Mouse (Mus musculus): ENCODE measurements around the gene Arl5c.

Arl5c gene

DNA sequence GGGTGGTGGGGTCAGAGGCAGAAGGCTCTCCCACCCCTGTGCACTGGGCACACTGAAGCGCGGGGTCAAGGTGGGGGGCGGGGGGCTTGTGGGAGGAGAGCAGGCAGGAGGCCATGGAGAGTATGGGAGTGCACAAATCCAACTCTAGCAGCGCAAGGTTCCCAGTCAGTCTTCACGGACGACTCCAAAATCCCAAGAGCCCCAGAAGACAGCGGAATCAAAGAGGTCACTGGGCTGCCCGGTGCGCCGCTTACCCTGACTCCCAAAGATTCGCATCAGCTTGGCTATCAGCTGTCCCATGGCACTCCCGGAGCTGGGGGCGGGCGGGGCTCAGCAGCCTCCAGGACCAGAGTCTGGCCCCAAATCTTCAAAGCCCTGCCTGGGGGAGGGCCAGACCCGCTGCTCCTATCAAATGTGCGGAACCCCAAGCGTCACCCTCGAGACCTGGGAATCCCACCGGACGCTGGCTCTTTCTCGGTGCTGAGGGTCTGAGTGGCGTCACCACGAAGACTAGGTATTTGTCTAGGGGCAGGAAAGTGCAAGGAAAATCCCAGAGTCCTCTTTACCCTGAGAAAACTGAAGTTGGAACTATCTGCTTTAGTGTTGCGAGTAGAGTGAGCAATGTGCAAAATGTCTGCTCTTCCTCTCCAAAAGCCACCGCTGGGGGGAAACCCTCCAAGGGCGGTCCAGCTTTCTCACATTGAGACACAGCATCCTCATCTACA lies at the start of gene Arl5c:
Gene Arl5c, minus strand, starts transcription at position 618 of the 725 bp plus-strand sequence.
- no peak for DNase-seq (ENCODE audit: low read depth, low spot score)

DNA sequence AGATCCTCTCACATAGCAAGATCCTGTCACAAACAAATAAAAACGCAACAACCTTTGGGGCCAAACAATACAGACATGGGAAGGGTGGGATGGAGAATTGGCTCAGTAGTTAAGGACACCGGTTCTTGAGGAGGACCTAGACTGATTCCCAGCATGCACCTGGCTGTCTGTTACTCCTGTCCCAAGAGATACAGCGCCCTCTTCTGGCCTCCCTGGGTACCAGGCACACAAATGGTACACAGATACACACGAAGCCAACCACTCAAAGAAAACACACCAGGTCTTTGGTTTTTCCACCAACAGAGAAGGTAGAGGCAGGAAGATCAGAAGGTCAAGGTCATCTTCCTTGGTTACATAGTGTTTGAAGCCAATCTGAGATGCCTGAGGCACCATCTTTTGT lies 49.6 kb upstream of the Arl5c start:
- DNase-seq (ENCODE audit: low read depth, low spot score) = no peak

DNA sequence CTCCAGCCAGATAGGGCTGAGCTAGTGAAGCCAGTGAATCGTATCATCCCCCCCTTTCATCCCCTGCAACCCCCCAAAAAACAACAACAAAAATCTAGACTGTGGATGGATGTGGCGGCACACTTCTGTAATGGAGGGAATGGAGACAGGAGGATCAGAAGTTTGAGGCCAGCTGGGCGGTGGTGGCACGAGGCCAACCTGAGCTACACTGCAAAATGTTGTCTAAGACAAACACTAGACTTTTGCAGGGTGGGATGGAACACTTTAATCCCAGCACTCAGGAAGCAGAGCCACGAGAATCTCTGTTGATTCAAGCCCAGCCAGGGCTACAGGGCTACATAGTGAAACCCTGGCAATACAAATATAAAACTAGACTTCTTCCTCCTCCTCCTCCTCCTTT lies 48.1 kb upstream of the Arl5c start:
- DNase-seq (ENCODE audit: low read depth, low spot score) = no peak

DNA sequence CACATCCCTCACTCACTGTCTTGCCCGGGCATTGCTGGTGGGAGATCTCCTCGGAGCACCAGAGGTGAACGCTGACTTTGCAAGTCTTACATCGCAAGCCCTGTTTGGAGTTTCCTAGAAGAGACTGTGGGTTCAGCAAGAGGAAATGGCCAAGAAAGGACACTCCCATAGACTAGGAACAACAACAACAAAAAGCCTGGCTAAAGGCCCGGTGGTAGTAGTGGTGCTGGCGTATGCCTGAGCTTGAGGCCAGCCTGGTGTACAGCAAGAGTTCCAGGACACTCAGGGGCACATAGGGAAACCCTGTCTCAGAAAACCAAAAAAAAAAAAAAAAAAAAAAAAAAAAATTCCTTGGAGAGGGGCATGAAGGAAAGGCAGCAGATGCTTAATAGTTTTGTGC lies 46.8 kb upstream of the Arl5c start:
- DNase-seq (ENCODE audit: low read depth, low spot score) = no peak

DNA sequence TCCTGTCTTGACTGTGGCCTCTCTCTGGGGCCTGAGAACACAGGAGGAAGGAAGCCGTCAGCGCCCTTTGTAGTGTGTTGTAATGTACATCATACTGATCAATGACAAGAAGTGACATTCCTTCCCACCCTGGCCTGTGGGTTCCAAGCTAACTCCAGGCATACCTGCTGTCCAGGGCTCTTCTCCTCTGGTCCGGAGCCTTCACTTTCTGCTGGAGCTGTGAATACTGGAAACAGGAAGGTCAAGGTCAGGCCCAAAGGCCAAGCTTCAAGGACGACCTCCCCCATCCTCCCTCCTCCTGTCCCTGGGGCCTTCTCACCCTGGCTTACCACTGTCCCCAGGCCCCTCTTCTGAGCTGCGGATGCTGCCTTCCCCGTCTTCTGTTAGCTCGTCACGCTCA lies 45.0 kb upstream of the Arl5c start:
- DNase-seq (ENCODE audit: low read depth, low spot score) = no peak

DNA sequence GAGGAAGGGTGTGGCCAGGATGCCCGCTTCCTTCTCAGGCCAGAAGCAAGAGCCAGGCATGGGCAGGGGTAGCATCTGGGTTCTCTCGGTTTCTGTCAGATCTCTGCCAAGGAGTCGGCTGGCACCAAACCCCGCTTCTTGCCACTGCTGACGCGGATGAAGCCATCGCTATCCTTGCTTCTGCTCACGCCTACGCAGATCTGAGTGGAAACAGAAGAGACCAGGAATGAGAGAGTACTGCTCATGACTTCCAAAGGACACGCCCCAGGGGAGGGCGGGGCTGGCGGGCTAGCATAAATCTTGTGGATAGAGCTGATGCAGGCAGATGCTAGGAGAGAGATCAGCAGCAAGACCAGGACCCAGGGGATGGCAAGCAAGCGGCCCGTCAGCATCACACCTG lies 41.9 kb upstream of the Arl5c start:
- no peak for DNase-seq (ENCODE audit: low read depth, low spot score)

DNA sequence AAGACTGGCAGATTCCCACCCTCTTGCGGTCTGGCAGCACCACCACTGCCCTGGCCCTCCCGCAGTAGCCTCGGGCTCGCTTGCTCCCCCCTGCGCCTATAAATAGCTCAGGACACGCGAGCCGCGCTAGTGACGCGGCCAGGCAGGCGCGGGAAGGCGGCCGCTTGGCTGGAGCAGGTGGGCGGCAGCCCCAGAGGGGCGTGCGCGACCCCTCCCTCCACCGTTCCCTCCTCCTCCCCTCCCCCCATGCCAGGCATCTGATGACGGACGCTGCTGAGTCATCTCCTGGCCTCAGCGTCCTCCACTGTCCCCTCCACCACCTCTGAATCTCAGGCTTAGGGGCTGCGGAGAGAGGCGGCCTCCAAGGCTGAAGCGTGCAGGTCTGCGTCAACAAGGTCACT lies 40.0 kb upstream of the Arl5c start:
- DNase-seq (ENCODE audit: low read depth, low spot score) = no peak

DNA sequence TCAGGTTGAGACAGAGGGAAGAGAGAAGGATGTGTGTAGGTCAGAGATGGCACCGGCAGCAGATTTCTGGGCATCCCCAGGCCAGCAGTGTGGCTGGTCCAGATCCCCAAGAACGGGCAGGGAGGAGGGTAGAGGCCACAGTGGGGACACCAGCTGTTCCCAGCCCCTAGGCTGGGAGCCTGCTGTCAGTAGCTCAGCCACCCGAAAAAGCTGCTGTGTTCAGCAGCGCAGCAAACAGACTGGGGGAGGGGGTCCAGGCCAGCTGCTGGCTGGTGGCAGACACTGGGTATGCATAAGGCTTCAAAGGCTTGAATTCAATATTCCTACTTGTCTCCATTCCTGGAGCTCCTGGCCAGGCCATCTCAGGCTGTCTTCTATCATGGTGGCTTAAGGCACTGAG lies 38.9 kb upstream of the Arl5c start:
- no peak for DNase-seq (ENCODE audit: low read depth, low spot score)

DNA sequence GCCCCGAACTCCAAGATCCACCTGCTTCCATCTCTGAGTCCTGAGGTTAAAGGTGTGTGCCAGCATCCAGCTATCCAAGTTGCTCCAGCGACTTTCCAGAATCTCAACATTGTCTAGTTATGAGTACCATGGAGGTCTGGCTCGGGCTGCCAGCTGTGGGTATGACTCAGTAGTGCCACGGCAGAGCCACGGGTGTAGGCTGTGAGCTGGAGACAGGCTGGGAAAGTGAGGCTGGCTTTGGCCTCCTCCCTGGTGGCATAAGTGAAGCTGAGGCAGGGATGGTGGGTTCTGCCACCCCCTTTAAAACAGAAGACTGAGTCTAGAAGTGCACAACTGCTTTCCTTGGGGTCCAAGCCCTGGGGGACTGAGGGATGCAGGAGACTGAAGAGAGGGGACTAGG lies 38.1 kb upstream of the Arl5c start:
- DNase-seq (ENCODE audit: low read depth, low spot score) = no peak

DNA sequence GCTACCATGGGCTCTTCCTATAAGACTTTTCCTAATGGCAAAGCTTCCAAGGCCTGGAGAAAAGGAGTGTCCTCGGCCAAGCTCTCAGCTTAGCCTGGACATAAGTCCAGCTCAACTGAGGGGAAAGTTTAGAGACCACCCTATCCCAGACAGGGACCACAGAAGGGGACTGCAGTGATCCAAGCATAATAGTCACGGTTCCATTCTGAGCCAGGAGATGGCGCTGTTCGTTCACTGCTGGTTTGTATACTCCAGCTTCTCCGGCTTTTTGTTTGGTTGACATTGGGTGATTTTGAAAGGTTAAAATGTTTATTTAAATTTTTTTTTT lies 35.4 kb upstream of the Arl5c start:
- DNase-seq (ENCODE audit: low read depth, low spot score) = no peak

DNA sequence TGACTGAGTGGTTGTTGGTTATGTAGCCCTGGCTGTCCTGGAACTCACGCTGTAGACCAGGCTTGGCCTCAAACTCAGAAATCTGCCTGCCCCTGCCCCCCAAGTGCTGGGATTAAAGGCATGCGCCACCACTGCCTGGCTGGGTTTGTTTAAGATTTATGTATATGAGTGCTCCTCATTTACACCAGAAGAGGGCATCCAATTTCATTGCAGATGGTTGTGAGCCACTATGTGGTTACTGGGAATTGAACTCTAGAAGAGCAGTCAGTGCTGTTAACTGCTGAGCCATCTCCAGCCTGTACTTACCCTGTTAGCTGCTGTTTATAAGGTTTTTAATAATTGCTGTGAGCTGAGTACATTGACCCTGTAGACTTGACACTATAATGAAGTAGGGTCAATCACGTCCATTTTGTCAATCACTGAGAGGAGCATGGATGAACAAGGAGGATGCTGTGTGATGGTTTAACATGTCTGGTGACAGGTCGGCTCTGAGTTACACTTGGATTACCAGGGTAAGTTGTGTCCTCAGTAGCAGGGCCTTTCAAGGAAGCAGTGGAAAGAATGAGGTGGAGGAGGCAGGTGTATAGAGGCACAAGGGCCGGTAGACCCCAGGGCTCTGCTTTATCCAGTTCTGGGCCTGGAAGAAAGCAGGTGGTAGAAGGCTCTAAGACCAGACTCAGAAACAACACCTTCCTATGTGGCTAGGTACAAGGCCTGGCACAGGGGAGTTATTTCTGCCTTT lies 34.9 kb upstream of the Arl5c start:
- no peak for DNase-seq (ENCODE audit: low read depth, low spot score)

DNA sequence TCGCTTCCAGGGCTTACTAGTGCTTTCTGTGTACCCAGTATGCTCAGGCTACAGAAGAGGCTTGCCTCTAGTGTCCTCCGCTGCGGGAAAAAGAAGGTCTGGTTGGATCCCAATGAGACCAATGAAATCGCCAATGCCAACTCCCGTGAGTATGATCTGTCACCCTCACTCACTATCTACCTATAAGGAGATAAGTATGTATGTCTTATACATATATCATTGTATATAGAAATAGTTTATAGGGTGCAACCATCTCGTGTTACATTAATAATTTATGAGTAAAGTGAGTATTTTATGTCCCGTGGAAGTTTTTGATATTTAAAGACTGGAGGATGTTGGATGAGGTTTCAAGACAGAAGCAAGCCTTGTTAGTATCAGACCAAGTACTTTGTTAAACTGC lies 31.8 kb upstream of the Arl5c start:
- DNase-seq (ENCODE audit: low read depth, low spot score) = no peak

DNA sequence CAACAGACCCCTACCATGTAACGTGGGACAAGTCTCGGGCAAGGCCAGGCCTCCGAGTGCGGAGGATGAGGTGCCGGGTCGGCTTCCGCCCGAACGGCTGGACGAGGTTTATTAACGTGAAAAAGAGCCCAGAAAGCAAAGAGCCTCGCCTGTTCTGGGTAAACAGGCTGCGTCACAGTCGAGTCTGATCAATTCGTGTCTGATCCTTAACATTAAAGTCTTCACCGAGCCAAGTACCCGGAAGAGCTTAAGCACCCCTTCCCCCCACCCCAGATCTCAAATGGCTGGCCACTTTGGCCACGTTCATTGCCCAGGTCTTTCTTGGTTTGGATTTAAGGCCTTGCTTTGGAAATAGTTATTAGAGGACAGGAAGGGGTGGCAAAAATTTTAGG lies 31.3 kb upstream of the Arl5c start:
- no peak for DNase-seq (ENCODE audit: low read depth, low spot score)

DNA sequence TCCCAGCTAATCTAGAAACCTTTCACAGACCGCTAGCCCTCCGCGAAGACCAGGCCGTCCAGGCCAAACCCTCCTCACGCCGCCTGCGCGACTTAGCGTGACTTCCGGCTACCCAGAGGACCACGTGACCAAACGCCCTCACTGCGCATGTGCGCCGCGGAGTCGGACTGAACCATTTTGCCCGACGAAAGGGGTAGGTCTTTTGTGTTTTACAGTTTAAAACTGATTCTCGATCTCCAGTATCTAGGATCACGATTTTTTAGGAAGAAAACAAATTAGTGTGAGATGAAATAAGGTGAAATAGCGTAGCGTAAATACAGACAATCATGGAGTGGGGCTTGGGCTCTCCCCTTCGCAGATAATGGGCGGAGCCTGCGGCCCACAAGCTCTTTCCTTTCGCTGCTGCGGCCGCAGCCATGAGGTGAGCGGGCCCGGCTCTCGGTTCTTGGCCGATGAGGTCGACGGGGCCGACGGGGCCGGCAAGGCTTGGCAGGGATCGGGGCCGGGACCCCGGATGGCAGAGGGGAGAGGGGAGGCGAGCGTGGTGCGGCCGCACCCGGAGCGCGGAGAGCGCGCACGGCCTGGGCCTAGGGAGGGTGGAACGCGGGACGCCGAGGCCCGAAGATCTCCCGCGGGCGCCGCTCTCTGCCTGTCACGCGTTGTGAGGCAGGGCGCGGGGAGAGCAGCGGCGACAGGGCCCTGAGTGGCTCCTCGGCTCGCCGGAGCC lies 30.8 kb upstream of the Arl5c start, which contains the start of gene Rpl19:
Gene Rpl19, plus strand, starts transcription at position 141 of the 727 bp plus-strand sequence.
- peak; percentile 87 for DNase-seq (ENCODE audit: low read depth, low spot score)

DNA sequence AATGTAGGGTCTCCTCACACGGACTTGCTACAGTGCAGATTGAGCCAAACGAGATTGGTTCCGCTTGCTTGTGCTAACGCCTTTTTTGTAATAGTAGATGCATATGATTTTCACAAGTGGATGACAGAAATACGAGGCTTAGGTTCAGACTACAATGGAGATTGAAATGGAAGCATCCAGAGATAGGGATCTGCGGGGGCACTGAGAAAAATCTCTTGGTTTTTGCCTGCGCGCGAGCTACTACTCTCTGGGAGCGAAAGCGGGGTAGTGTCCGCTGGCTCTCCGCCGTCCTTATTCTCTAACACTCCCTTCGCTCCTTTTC lies 30.2 kb upstream of the Arl5c start:
- DNase-seq (ENCODE audit: low read depth, low spot score) = no peak

DNA sequence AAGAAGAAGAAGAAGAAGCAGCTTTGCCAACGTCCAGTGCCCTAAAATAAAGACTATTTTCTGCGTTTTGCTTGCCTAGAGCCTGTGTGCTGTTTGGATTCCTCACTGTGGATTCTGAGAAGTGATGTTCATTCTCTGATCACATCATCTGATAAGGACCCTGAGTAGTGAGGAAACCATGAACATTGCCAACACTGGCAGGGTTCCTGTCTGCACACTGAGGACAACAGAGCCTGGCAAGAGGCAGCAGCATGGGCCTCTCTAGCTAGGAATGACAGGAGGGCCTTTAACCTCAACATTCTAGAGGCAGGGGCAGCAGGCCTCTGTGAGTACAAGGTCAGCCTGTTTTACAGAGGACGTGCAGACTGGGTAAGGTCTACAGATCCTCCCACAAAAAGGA lies 28.5 kb upstream of the Arl5c start:
- DNase-seq (ENCODE audit: low read depth, low spot score) = no peak

DNA sequence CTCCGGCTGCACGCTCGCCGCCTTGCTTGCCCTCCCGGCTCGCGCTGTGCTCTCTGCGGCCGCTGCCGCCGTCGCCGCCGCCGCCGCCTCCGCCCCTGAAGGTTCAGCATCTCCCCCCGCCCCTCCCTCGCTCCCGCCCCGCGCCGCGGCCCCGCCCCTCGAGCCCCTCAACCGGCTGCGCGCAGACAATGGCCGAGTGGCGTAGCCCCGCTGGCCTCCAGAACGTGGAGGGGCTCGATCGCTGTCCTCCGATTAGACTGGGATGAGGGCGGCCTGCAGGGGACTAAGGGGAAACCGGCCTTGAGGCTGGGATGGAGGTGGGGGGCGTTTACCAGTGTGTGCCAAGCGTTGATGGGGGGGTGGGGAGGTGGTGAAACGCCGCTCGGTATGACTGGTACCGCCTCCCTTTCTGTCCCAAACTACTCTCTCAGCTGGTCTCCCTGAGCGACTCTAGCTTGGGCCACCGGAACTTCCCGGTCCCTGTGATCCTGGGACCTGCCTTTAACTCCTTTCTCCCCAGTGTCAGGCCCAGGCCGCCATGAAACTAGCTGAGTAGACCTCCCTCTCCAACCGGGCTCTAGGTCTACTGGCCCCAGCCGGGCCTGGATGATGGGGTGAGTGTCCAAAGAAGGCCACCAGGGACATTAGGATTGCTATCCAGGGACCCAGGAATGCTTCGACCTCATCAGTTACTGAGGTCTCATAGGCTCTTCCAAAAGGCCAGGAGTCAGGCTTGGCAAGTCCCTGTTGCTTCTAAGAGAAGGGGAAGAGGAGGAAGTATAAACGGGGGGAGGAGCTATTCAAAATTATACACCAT lies 26.8 kb upstream of the Arl5c start, which contains the start of gene Cacnb1:
Gene Cacnb1, minus strand, starts transcription at position 480 of the 817 bp plus-strand sequence.
- DNase-seq (ENCODE audit: low read depth, low spot score) = no peak

DNA sequence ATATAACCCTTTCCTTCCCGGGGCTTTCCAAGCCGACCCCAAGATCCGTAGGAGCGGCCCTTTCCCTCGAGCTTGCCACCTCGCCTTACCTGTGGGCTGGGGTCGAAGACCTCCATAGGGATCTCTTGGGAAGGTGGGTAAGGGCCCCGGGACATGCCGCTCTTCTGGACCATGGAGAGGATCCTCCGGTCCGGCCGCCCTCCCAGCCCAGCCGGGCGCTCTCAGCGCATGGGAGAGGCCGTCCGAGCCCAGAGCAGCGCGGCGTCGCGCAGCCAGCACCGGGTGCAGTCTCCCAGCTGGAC lies 26.2 kb upstream of the Arl5c start:
- DNase-seq (ENCODE audit: low read depth, low spot score) = no peak

DNA sequence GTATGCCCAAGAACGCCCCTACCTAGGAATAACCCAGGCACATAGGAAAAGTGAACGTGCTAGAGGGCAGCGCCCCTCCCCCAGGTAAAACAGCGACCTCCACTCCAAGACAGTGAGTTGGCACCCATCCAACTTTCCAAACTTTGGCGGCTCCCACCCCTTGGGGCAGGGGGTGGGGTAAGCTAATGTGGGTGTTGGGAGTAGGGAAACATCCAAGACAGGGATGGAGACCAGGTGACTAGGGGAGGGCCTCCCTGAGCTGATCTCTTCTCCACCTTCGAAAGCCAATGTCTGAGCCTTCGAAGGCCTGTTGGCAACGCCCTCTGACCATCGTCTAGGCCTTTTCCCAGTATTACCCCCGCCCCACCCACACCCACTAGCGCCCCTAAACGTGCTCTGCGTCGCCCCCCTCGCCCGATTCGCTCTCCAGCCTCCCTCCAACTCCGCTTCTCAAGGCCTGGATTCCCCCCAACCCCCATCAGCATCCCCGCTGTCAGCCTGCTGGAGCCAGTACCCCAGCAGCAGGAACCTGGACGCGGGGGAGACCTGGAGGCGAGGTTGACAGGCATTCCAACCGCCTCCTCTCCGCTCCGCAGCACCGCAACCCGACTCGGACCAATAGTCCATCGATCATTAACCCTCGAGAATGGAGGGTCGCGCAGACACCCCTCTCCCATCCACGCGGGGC lies 25.7 kb upstream of the Arl5c start:
- DNase-seq (ENCODE audit: low read depth, low spot score) = no peak

DNA sequence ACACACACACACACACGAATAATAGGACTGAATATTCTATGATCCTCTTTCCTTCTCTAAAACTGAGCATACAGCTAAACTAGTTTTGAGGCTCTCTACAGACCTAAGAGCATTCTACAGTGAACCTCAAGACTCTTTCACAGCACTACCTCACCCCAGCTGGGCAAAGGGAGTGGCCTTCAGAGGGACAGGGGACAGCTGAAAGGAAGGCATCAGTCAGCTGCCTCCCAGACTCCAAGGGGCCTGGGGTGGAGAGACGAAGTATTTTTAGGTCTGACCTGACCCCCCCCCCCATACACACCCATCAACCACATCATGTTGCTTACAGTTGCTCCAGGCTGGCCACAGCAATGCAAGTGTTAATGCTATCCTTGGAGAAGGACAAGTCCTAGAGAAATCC lies 25.1 kb upstream of the Arl5c start:
- DNase-seq (ENCODE audit: low read depth, low spot score) = no peak

DNA sequence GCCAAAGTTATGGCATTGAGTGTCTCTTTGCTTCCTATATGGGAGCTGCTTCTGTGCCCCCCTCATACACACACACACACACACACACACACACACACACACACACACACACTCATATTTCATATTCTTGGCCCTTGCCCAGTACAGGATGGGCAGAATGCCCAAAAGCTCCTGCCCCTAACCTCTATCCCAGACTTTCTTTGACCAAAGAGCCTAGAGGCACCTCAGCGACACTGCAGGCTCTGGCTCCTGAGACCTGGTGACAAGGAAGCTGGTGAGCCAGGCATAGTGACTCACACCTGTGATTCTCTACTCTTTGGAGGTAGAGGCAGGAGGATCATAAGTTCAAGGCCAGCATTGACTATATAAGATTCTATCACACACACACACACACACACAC lies 24.7 kb upstream of the Arl5c start:
- no peak for DNase-seq (ENCODE audit: low read depth, low spot score)
